Mouse (Mus musculus) hindbrain, embryonic 13.5 days (tissue): ENCODE data around the gene Pnma5. TPM values are rescaled to one million over a fixed set of nuclear protein-coding genes. Genes with fewer than 3 reads are reported as not detected.

Experiments
- microRNA counts: library from miRNA; unstranded; fragments of <30 nt; microRNA quantifications from one replicate; lab custom pipeline; 2016
- microRNA-seq: library from miRNA; unstranded; fragments of <30 nt; microRNA quantifications from one replicate; pipeline ENCODE4, GENCODE M21; 2016
- polyA plus RNA-seq: library from polyadenylated mRNA; unstranded; fragments of >200 nt; fragmentation: Nextera tagmentation; extraction: Ambion mirVana; gene quantifications from 2 replicates; pipeline ENCODE4 v1.2.1, GENCODE M21; 2015

Gene Pnma5
- polyA plus RNA-seq, 1 experiment from 2014 or later: not detected

MicroRNA genes within 50 kb of the gene (microRNA counts, 519-probe panel; counts per million panel counts)
- microRNA mmu-miR-2137 (lab: Ali Mortazavi, UCI): 51.3 counts per million

Small RNA genes lying within 50 kb of the gene (microRNA-seq; reads per million reads assigned to microRNA genes)
- gene Mir2137: 0.70 reads per million

Other genes starting within 250 kb of the Pnma5 start
- gene Gabrq, start 211.9 kb downstream of the Pnma5 start, polyA plus RNA-seq: 2.4 TPM in 2 replicates
- gene Cetn2, start 118.7 kb downstream of the Pnma5 start, polyA plus RNA-seq: 88.2 and 93.0 TPM in 2 replicates
- 41.9 and 44.4 TPM in 2 replicates for gene Nsdhl, start 118.5 kb downstream of the Pnma5 start, polyA plus RNA-seq
- gene Zfp185, start 49.8 kb downstream of the Pnma5 start, polyA plus RNA-seq: 0.96 and 1.5 TPM in 2 replicates
- gene Pnma3, start 27.7 kb upstream of the Pnma5 start, polyA plus RNA-seq: 2.3 and 3.0 TPM in 2 replicates
- 0.29 and 0.62 TPM in 2 replicates for gene Xlr4a, start 45.4 kb upstream of the Pnma5 start, polyA plus RNA-seq
- 3.5 and 5.1 TPM in 2 replicates for gene Xlr3a, start 60.0 kb upstream of the Pnma5 start, polyA plus RNA-seq
- 0.28 and 0.51 TPM in 2 replicates for gene Gm14685, start 79.9 kb upstream of the Pnma5 start, polyA plus RNA-seq
- gene Xlr5b, start 111.7 kb upstream of the Pnma5 start, polyA plus RNA-seq: not detected in 2 replicates
- gene DXBay18, start 112.3 kb upstream of the Pnma5 start, polyA plus RNA-seq: 0.21 and 0.44 TPM in 2 replicates
- gene Spin2d, start 139.9 kb upstream of the Pnma5 start, polyA plus RNA-seq: not detected in 2 replicates
- 18.9 and 23.1 TPM in 2 replicates for gene Xlr3b, start 155.1 kb upstream of the Pnma5 start, polyA plus RNA-seq
- 0.44 and 1.1 TPM in 2 replicates for gene Xlr4b, start 177.2 kb upstream of the Pnma5 start, polyA plus RNA-seq
- gene F8a, start 191.2 kb upstream of the Pnma5 start, polyA plus RNA-seq: 33.2 and 35.2 TPM in 2 replicates
- 0.30 and 0.79 TPM in 2 replicates for gene Xlr4c, start 206.0 kb upstream of the Pnma5 start, polyA plus RNA-seq
- 0.32 and 0.96 TPM in 2 replicates for gene Xlr3c, start 228.3 kb upstream of the Pnma5 start, polyA plus RNA-seq